35 mouse cellular contexts compared by ENCODE assay signal in the genomic region with DNA sequence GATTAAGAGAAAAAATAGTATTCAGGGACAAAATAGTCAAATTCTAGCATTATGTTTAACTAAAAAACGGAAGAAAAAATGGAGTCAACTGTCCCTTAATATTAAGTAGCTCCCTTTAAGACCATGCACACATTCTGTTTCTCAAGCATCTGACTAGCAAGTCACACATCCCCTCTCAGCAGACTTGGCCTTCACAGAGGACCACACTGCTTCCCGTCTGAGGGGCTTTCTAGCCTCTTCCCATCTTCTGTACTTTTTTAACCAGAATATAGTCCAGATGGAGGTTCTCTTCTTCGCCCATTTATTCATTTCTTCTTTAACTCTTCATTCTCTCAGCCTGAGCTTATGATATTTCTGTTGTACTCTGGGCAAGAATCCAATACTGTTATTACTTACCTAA.
"Had no signal": no experiment of that assay in that cellular context is flagged by ENCODE, and none has a peak within 500 bp of the region (broad histone marks: within the 10 kb centered on the region; RNA-seq: fewer than 3 reads in every experiment).

No protein-coding gene starts in this region.

- H3K27me3 ChIP-seq: heart, embryonic 12.5 days; heart, embryonic 13.5 days; heart, embryonic 15.5 days; hindbrain, embryonic 12.5 days; hindbrain, embryonic 13.5 days; hindbrain, embryonic 15.5 days; intestine, embryonic 15.5 days; kidney, embryonic 15.5 days had no signal

- H3K4me2 ChIP-seq: heart, embryonic 11.5 days; heart, embryonic 12.5 days; heart, embryonic 13.5 days; heart, embryonic 15.5 days; hindbrain, embryonic 12.5 days; hindbrain, embryonic 13.5 days; hindbrain, embryonic 14.5 days; hindbrain, embryonic 15.5 days; intestine, embryonic 15.5 days; kidney, embryonic 15.5 days had no signal

- DNase-seq: heart, adult 2 months; heart, postnatal 10 days; heart, postnatal 36 days; heart, postnatal 4 days; kidney, adult 11 months; kidney, adult 18-20 months; kidney, adult 2 months; kidney, adult 8-10 months; kidney, adult 9 months; kidney, postnatal 10 days; kidney, postnatal 14 days; kidney, postnatal 25 days; kidney, postnatal 36 days; kidney, postnatal 4 days; layer of hippocampus, adult 9-11 months; layer of hippocampus, postnatal 36 days had no signal

- H3K36me3 ChIP-seq: heart, embryonic 10.5 days; heart, embryonic 12.5 days; heart, embryonic 13.5 days; heart, embryonic 15.5 days; hindbrain, embryonic 10.5 days; hindbrain, embryonic 12.5 days; hindbrain, embryonic 13.5 days; hindbrain, embryonic 15.5 days; intestine, embryonic 15.5 days; kidney, embryonic 15.5 days had no signal

- H3K4me1 ChIP-seq: heart, embryonic 10.5 days; heart, embryonic 12.5 days; heart, embryonic 13.5 days; heart, embryonic 15.5 days; hindbrain, embryonic 10.5 days; hindbrain, embryonic 12.5 days; hindbrain, embryonic 15.5 days; intestine, embryonic 15.5 days; kidney, embryonic 15.5 days had no signal

- H3K27ac ChIP-seq: heart, adult 2 months; heart, embryonic 10.5 days; heart, embryonic 13.5 days; heart, embryonic 15.5 days; hindbrain, embryonic 10.5 days; hindbrain, embryonic 12.5 days; hindbrain, embryonic 13.5 days; hindbrain, embryonic 14.5 days; hindbrain, embryonic 15.5 days; hindbrain, postnatal 0 days; intestine, embryonic 15.5 days; kidney, embryonic 15.5 days; kidney, postnatal 0 days; layer of hippocampus, adult 2 months had no signal

- H3K4me3 ChIP-seq: heart, adult 2 months; heart, embryonic 10.5 days; heart, embryonic 12.5 days; heart, embryonic 13.5 days; heart, embryonic 15.5 days; hindbrain, embryonic 10.5 days; hindbrain, embryonic 12.5 days; hindbrain, embryonic 13.5 days; hindbrain, embryonic 15.5 days; intestine, embryonic 15.5 days; kidney, embryonic 15.5 days; layer of hippocampus, adult 2 months had no signal

- H3K9me3 ChIP-seq: heart, embryonic 10.5 days; heart, embryonic 12.5 days; heart, embryonic 13.5 days; heart, embryonic 15.5 days; hindbrain, embryonic 10.5 days; hindbrain, embryonic 12.5 days; hindbrain, embryonic 13.5 days; hindbrain, embryonic 15.5 days; intestine, embryonic 15.5 days; kidney, embryonic 15.5 days had no signal

- H3K9ac ChIP-seq: heart, embryonic 12.5 days; heart, embryonic 13.5 days; heart, embryonic 15.5 days; hindbrain, embryonic 12.5 days; hindbrain, embryonic 13.5 days; hindbrain, embryonic 14.5 days; hindbrain, embryonic 15.5 days; intestine, embryonic 15.5 days; kidney, embryonic 15.5 days had no signal

- ATAC-seq: hindbrain, embryonic 16.5 days; hindbrain, postnatal 0 days; inflammation-experienced regulatory T-cells, adult 6 months; intestine, embryonic 15.5 days; intestine, embryonic 16.5 days; intestine, postnatal 0 days had no signal
